Mouse (Mus musculus): ENCODE measurements around the gene Vmn1r175. TPM values are rescaled to one million over a fixed set of nuclear protein-coding genes. Genes with fewer than 3 reads are reported as not detected.
"Not testable (repeated sequence)": the region's sequence is repeated elsewhere in the genome, so short reads cannot be mapped to it uniquely, and the experiment has no call there.

The Vmn1r175 gene
- not detected in 2 replicates for polyA plus RNA-seq (2014; fragmentation: Nextera tagmentation; extraction: Ambion mirVana)

DNA sequence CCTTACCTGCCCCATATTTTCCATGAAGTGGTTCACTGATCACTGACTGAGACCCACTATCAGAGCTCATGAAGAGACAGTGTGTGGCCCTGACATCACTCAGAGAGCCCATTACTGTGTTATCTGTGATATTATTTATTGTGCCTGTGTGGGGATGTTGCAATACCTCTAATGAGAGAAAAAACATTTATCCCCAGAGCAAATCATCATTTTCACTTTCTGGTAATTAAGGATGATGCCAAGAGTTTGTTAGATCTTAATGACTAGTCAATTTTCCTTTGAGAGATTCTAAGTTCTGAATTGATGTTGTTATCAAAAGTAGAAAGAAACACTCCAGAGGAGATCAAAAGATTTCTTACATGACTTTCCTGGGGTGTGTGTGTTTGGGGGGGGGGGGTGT, at the start of gene Vmn1r175:
Gene Vmn1r175 (minus strand): TSS at position 101 of the 400 bp plus-strand sequence.
- H3K9me3 ChIP-seq (replicated peaks; ENCODE audit: control insufficient read depth, low read length); H3K27me3 ChIP-seq (ENCODE audit: control insufficient read depth, insufficient read depth, low read length); H3K4me1 ChIP-seq (ENCODE audit: control insufficient read depth, insufficient read depth, low read length); H3K9ac ChIP-seq (ENCODE audit: low read depth, low read length); H3K36me3 ChIP-seq (ENCODE audit: control insufficient read depth, insufficient read depth, low read length); ATAC-seq (replicated peaks; ENCODE audit: insufficient number of reproducible peaks, low FRiP score, low TSS enrichment); H3K4me3 ChIP-seq (ENCODE audit: low read depth, low read length); H3K4me2 ChIP-seq; H3K27ac ChIP-seq (ENCODE audit: low read depth, low read length): not testable (repeated sequence)

DNA sequence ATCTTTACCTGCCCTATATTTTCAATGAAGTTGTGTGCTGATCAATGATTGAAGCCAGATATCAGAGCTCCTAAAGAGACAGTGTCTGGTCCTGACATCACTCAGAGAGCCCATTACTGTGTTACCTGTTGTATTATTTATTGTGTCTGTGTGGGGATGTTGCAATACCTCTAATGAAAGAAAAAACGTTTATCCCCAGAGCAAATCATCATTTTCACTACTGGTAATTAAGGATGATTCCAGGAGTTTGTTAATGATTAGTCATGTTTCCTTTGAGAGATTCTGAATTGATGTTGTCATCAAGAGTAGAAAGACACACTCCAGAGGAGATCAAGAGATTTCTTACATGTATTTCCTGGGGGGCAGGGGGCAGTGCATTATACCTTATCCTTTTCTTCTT, 26.8 kb upstream of the Vmn1r175 start, which contains the start of gene Vmn1r176:
Gene Vmn1r176 (minus strand): TSS at position 101 of the 400 bp plus-strand sequence.
- WGBS (ENCODE audit: insufficient replicate concordance) = no CpG with 5 or more reads among the region's 1 CpGs
- not testable (repeated sequence) for H3K9me3 ChIP-seq (replicated peaks; ENCODE audit: control insufficient read depth, low read length); ATAC-seq (replicated peaks; ENCODE audit: insufficient number of reproducible peaks, low FRiP score, low TSS enrichment); H3K36me3 ChIP-seq (ENCODE audit: control insufficient read depth, insufficient read depth, low read length); H3K4me1 ChIP-seq (ENCODE audit: control insufficient read depth, insufficient read depth, low read length); H3K4me3 ChIP-seq (ENCODE audit: low read depth, low read length); H3K9ac ChIP-seq (ENCODE audit: low read depth, low read length); H3K27ac ChIP-seq (ENCODE audit: low read depth, low read length); H3K4me2 ChIP-seq; H3K27me3 ChIP-seq (ENCODE audit: control insufficient read depth, insufficient read depth, low read length)

DNA sequence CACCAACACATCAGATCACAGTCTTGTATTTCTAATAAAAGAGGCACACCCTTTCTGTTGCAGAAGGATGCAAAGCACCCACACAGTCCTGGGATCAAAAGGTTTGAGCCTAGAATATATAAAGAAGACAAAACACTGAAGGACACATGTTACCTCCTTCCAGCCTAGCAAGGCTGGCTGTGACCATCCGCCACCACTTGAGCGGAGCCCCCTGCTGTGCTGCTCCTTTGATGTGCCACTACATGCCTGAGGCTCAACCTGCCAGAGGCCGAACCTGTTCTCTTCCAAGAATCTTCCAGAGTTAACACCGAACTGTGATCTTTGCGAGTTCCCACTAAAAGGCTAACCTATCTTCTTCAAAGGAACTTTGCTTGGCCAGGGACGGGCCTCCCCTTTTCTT, 25.9 kb downstream of the Vmn1r175 start:
- no peaks in the 10 kb centered on the region for H3K36me3 ChIP-seq (ENCODE audit: control insufficient read depth, insufficient read depth, low read length)
- no peak for ATAC-seq (replicated peaks; ENCODE audit: insufficient number of reproducible peaks, low FRiP score, low TSS enrichment)
- no peak overlapping the region for H3K4me3 ChIP-seq (ENCODE audit: low read depth, low read length)
- WGBS (ENCODE audit: insufficient replicate concordance) = 72% methylated on average over 6 of the region's 6 CpGs
- H3K27me3 ChIP-seq (ENCODE audit: control insufficient read depth, insufficient read depth, low read length) = no peaks in the 10 kb centered on the region
- H3K4me1 ChIP-seq (ENCODE audit: control insufficient read depth, insufficient read depth, low read length) = no peaks in the 10 kb centered on the region
- H3K27ac ChIP-seq (ENCODE audit: low read depth, low read length) = no peak overlapping the region
- no peak overlapping the region for H3K9ac ChIP-seq (ENCODE audit: low read depth, low read length)
- H3K4me2 ChIP-seq = no peak overlapping the region
- H3K9me3 ChIP-seq (replicated peaks; ENCODE audit: control insufficient read depth, low read length) = peaks cover 18% of the 10 kb centered on the region

Other genes with a start within 250 kb of the Vmn1r175 start
- gene Vmn1r169, start 235.1 kb downstream of the Vmn1r175 start, polyA plus RNA-seq (2014; fragmentation: Nextera tagmentation; extraction: Ambion mirVana) = not detected in 2 replicates
- not detected in 2 replicates for gene Vmn1r170, start 204.5 kb downstream of the Vmn1r175 start, polyA plus RNA-seq (2014; fragmentation: Nextera tagmentation; extraction: Ambion mirVana)
- gene Vmn1r171, start 179.9 kb downstream of the Vmn1r175 start, polyA plus RNA-seq (2014; fragmentation: Nextera tagmentation; extraction: Ambion mirVana) = not detected in 2 replicates
- gene Vmn1r172, start 152.3 kb downstream of the Vmn1r175 start, polyA plus RNA-seq (2014; fragmentation: Nextera tagmentation; extraction: Ambion mirVana) = not detected in 2 replicates
- gene Vmn1r173, start 109.9 kb downstream of the Vmn1r175 start, polyA plus RNA-seq (2014; fragmentation: Nextera tagmentation; extraction: Ambion mirVana) = not detected in 2 replicates
- not detected in 2 replicates for gene Vmn1r174, start 58.4 kb downstream of the Vmn1r175 start, polyA plus RNA-seq (2014; fragmentation: Nextera tagmentation; extraction: Ambion mirVana)
- gene Vmn1r176, start 26.7 kb upstream of the Vmn1r175 start, polyA plus RNA-seq (2014; fragmentation: Nextera tagmentation; extraction: Ambion mirVana) = not detected in 2 replicates
- not detected in 2 replicates for gene Vmn1r177, start 55.8 kb upstream of the Vmn1r175 start, polyA plus RNA-seq (2014; fragmentation: Nextera tagmentation; extraction: Ambion mirVana)
- gene Vmn1r178, start 81.4 kb upstream of the Vmn1r175 start, polyA plus RNA-seq (2014; fragmentation: Nextera tagmentation; extraction: Ambion mirVana) = not detected in 2 replicates
- not detected in 2 replicates for gene Vmn1r179, start 116.3 kb upstream of the Vmn1r175 start, polyA plus RNA-seq (2014; fragmentation: Nextera tagmentation; extraction: Ambion mirVana)
- gene Vmn1r180, start 140.0 kb upstream of the Vmn1r175 start, polyA plus RNA-seq (2014; fragmentation: Nextera tagmentation; extraction: Ambion mirVana) = not detected in 2 replicates
- not detected in 2 replicates for gene Vmn1r181, start 164.0 kb upstream of the Vmn1r175 start, polyA plus RNA-seq (2014; fragmentation: Nextera tagmentation; extraction: Ambion mirVana)
- gene V1rd19, start 191.0 kb upstream of the Vmn1r175 start, polyA plus RNA-seq (2014; fragmentation: Nextera tagmentation; extraction: Ambion mirVana) = not detected in 2 replicates
- gene Vmn1r183, start 242.6 kb upstream of the Vmn1r175 start, polyA plus RNA-seq (2014; fragmentation: Nextera tagmentation; extraction: Ambion mirVana) = not detected in 2 replicates

All from heart, embryonic 11.5 days (tissue).